Mouse (Mus musculus) kidney, adult 11 months (tissue): ENCODE measurements at regions not wholly inside any gene's neighbourhood (a gene's known extent, or its start where the extent isn't known, plus 50 kb on each side); places are given as distances from the start of the nearest gene placed in this dataset.
A peak's percentile ranks its signal among the peaks of the same experiment; 100 is the strongest.

Source experiments
- DNase-seq: peaks from one replicate; pipeline ENCODE4 v3.0.0; 2022

DNA sequence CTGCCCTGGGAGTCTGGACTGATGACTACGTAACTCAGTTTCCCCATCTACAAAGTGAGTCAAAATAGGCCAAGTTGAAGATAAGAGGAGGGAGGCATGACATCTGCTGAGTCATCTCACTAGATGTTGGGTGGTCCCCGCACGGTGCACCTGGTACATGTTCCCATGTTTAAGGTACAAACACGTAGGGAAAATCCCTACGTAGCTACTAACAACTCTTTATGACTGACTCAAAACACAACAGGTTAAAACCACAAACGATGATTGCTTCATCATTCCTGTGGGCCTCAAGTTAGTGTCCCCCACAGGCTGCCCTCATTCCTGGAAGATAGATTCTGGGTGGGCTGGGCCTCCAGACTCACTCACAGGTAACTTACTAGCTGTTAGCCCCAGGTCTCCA lies 107.7 kb downstream of the Sox9 start:
- DNase-seq, result no peak

DNA sequence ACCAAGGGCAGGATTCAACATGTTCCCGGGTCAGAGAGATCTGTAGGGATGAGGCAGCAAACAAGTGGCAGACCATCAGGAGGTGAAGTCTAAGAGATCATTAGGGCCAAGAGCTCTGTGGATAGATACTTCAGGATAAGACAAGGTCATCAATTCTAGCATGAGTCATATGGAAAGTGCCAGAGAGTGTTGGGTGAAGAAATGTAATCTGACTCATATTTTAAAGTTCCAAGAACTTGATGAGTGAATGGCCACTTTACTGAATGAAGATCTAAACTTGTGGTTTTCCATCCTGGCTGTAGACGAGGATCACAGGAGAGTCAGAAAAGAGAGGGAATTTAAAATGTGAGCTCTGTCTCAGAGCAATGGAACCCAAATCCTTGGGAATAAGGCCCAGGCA lies 115.6 kb downstream of the Sox9 start:
- DNase-seq, result no peak

DNA sequence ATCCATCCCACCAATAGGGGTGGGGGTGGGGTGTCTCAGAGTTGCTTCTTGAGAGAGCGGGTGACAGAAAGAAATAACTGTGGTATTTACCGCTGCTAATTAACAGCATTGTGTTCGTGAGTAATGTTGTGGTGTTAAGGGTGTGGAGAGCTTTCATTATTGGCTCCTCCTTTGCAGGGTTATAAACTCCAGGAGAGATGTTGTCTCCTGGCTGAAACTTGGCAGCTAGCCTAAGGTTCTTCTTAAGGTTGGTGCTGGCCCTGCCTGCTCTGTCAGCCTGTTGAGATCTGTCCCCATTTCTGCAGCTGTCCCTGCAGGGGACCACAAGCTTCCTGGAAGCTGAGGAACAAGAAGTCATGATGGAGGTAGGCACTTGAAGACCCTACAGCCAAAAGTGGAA lies 120.6 kb downstream of the Sox9 start:
- no peak for DNase-seq

DNA sequence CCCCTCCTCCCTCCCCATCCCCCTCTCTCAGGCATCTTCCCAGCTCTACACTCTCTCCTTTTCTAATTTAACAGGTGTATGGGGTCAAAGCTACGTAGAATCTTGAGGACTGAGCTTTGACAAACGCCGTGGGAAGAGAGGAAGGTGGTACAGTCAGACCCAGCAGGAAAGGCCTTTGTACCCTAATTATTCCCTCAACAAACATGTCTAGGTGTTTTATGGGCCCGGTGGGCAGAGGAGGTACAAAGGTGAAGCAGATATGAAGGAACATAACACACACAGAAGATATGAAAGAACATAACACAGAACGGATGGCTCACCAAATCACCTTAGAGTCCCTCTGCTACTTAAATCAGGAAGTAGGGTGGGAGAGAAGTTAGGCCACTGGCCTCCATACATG lies 128.3 kb downstream of the Sox9 start:
- DNase-seq, result no peak

DNA sequence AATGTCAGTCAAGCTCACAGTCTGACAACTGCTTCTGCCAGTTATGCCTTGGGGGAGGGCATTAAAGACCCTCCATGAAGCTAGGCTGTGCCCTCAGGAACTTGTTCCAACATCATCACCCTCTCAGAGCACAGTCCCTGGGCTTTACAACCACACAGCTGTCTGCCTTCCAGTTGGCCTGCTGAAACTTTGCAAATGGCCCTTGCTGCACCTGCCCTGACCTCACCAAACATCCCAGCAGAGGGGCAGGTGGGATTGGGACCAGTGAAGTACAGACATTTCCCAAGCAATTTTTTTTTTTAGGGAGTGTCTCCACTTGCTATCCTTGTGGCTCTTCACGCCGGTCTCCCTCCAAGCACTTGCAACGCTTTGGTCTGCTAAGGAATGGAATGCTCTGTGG lies 130.9 kb downstream of the Sox9 start:
- no peak for DNase-seq

DNA sequence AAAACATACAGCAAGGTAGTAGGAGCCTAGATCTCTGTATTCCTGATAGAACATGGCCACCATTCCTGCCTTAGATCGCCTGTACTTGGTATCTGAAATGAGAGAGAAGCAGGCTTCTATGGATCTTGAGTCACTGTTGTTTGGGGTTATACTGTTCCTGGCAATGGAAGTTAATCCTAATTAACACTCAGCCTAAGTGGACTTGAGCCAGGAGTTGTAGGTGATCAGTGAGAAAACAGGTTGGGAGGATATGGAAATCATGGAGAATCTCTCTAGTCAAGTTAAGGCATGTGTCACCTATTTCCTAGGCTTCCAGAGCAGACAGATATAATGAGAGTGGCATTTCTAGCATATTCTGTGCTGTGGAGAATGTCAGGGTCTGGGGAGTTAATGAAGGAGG lies 134.9 kb downstream of the Sox9 start:
- no peak for DNase-seq

DNA sequence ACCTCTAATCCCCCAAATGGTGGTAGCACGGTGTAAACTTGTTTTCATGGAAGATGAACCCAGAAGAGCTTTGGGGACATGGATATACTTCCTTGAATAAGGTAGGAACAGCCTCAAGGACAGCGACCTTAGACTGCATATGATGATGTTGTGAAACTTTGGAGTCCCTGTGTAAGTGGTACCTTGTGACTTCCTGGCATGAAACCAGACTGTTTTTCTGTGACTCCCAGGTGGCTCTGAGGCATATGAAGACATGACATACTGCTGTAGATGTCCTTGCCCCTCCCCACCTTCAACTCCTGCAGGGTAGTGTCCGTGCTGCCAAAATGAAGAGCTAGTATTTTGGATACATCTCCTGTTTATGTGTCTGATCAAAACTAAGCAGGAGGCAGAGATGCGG lies 138.1 kb downstream of the Sox9 start:
- no peak for DNase-seq

DNA sequence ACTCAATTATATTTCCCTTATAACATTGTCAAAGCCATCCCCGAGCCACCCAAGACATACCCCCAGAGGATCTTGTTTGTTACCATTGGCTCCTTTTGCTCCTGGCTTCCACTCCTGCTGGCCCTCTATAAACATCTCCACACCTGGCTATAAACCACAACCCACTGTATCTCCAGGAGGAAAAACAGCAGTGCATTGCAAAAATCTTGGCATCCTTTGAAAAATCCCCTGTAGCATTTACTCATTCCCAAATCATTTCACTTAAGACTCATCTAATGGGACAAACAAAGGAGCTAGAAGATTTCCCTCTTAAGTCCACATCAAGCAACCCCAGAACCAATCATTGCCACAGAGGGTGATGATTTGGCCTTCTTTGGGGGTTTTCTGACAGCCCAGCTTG lies 142.6 kb downstream of the Sox9 start:
- DNase-seq, result no peak

DNA sequence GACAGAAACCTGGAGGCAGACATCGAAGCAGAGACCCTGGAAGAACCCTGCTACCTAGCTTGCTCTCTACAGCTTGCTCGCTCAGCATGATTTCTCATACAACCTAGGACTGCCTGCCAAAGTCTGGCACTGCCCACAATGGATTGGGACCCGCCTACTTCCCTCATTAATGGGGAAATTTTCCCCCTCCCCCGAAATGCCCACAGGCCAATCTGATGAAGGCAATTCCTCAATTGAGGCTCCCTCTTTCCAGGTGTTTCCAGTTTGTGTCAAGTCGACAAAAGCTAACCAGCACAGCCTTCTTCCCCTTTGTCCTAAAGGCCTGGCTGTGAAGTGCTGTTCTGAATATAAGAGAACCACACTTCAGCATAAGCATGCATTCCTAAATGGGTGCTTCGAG lies 143.1 kb downstream of the Sox9 start:
- no peak for DNase-seq

DNA sequence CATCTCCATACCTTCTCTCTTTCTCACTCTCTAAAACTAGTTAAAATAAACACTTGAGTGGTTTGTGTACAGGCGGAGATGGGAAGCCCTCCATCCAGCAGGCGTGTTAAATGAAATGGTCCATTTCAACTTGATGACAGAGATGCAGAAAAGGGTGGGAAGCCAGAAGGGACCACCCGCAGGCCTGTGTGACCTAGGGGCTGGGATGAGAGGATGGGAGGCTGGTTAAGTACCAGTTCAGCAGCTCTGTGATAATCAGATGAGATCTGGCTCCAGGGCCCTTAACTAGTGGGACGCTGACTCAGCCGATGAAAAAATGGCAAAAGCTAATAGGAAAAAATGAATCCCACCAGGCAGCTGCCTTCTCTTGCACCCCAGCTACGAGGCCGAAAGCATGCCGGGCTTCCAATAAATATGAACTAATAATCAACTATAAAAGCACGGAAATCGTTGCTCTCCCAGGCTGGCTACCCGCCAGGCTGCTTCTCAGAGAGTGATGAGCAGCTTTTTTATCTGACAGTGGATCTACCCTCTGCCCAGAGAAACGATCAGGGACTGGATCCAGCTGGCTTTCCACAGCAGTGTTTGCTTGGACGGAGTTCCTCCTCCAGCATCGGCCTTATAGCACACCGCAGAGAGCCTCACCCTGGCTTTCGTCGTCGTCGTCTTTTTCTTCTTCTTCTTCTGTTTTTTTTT lies 144.5 kb downstream of the Sox9 start:
- DNase-seq, result peak; percentile 6

DNA sequence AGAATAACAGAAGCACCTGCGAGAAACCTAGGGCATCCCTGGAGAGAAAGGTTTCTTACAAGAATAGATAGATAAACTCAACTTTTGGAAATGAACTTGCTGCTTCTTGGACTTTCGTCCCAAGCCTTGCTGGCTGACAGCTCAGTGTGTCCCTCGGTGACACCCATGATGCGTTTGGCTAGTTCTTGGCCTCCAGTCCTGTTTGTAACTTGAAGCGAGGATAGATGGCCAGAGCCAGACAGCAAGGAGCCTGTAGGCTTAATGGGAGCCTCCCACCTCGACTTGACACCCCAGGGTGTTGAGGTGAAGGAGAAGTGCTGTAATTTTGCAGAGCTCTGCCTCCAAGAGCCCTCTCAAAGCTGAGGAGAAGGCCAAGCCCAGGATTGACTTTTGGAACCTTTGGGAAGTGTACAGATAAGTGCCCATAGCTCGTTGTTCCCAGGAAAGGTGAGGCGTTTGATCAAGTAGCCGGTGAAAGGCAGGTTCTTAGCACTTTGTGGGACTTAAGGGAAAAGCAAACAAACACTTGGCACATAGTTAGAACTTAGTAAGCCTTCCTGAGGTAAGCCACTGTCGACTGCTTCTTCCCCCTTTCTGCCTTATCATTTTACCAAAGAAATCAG lies 148.3 kb downstream of the Sox9 start:
- DNase-seq, result no peak

DNA sequence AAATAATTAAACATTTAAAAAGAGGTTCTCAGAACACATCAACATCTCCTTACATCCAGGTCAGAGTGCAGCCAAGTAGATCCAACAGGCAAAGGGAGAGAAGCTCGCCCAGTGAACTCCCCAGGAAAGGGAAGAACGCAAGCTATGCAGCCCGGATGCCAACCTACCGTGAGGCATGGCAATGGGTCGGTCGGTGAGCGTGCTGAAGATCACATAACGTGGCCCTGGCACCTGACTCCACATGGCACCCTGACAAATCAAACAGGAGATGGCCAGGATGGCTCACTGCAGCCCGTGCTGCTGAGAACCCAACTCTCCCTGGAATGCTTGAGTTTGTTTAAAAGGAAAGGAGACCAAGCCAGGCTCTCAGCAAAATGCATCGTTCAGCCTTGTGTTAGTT lies 156.0 kb downstream of the Sox9 start:
- peak; percentile 4 for DNase-seq

DNA sequence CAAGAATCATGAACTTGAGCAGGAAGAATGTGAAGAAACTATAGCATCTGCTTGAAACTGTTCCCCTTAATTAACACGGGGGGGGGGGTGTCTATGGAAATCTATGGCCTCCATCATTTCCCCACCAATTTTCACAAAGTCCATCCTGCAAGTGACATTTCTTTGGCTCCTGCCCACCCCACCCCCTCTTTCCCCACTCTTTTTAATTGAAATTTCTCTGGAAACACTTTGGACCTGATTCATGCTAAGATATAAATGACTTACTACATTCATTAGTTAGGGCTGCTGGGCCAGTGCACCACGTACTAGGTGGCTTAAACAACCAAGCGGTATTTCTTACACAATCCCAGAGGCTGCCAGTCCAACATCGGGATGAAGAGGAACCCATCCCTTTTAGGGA lies 169.4 kb downstream of the Sox9 start:
- no peak for DNase-seq

DNA sequence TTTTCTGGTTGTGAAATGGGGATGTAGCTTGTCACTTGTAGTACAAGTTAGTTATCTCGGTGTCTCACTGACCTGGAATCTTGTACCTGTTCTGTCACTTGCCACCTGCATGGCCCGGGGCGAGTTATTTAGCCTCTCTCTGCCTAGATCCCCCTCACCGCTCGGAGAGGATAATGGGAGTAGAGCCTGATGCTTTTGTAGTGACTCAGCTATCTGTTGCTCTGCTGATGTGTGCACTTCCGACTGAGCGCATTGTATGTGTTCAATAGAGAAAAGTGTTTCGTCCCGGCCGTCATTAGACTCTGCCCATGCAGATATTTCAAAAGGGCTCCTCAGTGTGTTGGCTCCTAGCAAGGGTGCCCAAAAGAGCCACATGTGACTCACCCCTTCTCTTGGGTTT lies 170.3 kb downstream of the Sox9 start:
- DNase-seq, result no peak

DNA sequence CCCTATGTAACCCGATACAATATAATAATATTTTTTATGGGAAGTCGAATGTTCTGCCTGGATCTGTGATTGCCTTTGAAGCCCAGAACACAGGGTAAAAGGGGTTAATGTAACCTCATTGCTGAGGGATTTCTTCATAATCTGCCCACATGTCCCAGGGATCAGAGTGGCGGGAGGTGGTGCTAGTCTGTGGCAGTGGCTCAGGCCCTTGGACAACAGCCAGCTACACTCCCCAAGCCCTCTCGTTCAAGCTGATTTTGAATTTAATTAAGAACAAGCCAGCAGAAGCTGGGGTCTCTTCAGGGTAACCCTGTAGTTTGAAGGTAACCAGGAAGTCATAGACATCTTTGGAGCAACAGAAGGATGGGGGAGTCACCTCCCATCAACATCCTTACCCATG lies 171.5 kb downstream of the Sox9 start:
- DNase-seq, result no peak

DNA sequence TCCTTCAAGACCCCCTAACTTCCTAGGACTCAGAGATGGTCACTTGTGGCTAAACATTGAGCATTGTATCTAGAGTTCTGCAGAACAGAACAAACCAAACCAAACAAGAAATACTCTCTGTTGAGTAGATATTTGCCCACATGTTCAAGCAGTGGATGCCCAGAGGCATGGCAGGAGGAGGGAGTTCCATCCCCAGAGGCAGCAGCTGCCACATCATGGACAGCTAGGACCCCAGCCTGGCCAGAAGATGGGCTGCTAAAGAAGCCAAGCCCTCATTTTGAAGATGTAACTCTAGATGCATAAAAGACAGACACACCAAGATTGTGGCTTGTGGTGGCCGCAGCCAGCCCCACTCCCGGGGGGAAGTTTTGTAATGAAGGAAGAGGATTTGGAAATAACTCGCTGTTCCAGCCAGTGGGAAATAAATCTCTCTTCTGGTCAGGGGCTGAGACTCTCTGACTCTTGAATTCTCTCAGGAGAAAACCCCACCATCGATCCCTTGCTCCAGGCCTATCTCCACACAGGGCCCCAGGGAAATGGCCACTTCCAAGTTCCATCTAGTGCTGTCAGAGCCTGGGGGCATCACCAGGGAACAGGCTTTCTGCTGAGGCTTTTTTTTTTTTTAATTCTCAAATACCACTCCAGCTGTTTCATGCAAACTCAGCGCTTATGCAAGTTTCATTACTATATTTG lies 174.9 kb downstream of the Sox9 start:
- no peak for DNase-seq

DNA sequence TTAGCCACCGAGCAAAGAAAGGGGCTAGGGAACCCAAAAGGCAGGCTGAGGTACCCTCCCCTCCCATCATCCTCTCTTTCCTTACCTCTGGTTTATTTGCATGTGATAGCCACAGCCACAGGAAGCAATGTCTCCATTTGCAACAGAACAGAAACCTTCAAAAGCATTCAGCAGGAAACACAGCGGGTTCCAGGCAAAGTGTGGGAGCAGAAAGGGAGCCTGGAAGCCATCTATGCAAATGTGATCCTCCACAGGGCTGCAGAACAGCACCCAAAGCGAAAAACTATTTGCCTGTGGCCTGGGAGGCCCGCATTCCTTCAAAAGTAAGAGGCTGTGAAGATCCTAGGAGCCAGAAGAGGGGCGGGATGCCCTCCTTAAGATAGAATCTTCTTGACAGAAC lies 177.6 kb downstream of the Sox9 start:
- no peak for DNase-seq

DNA sequence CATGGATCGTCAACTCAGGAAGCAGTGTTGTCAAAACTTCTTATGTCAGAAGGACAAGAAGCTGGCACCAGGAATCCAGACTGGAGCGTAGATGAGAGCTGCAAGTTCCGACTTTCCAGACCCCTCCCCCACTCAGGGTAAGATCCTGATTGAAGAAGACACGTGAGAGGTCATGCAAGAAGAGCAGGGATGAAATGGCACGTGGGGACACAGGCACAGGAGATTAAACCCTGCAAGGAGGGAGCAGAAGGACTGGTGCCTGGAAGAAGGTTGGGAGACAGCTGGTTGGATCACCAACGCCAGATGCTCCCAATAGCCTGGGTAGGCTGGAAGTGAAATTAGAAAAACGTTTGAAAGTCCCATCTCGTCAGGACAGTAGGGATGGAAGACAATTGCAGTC lies 191.3 kb downstream of the Sox9 start:
- DNase-seq, result no peak

DNA sequence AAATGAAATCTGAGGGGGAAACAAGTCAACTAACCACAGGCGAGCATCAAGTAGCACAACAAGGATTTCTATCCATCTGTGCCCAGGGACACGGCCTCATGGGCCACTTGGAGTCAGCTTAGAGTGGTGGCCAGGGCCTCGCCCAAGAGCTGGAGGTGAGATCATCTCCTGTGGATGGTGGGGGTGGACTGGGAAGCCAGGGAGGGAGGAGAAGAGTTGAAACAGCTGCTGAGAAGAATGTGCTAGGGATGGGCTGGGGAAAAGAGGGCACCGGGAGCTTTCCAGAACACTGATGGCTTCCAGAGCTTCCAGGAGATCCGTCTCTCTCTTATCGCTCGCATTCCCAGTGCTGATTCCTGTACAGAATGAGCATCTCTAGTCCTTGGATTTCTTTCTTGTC lies 192.9 kb downstream of the Sox9 start:
- no peak for DNase-seq

DNA sequence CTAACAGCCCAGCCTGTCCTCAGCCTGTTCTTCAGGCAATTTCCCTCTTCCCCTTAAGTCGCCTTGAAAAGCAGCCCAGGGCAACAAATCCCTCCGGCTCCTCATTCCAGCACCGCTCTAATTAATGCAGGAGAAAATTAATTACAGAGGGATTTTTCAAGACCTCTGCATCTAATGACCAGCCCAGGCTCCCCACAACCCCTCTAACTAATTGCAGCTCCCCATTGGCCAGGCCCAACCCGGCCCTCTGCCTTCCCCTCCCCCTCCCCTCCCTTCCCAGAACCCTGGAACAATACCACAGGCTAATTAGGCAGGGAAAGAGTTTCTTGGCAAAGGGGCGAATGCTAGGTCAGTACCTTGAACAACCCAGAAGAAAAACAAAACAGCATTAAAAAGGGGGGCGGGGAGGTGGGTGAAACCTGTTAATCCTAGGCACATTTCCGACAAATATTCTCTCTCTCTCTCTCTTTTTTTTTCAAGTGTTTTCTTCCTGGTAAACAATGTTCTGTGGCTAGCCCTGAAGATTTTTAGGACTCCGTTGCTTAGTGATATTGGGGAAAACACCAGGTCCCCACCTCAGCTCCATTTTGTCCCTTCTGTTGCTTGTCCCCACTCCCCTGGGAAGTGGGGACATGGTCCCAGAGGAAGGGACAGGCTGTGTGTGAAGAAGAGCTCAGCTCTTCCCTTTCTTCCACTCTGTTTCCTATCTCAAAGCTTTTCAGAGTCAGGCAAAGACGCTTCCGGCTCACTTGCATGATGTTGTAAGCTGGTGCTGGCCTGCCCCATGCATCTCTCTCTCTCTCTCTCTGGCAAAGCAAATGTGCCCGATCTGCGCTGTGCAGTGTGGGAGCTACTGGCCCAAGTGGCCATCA lies 195.1 kb downstream of the Sox9 start:
- DNase-seq, result no peak

DNA sequence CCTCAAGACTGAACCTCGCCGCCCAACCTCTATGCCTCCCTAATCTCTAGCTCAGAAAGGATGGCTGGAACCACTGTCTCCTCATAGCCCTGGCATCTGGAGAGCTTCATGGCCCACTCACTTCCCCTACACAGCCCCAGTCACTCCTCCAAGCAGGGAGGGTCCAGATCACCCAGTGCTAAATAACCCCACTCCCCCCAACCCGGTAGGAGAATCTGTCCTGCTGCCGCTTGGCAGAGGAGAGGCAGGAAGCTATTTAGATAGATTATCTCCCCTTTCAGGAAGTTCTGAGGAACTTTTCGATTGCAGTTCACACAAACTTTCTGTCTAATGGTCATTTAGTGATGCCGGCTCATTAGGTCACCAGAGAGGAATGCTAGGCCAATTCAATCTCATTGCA lies 196.9 kb downstream of the Sox9 start:
- no peak for DNase-seq

DNA sequence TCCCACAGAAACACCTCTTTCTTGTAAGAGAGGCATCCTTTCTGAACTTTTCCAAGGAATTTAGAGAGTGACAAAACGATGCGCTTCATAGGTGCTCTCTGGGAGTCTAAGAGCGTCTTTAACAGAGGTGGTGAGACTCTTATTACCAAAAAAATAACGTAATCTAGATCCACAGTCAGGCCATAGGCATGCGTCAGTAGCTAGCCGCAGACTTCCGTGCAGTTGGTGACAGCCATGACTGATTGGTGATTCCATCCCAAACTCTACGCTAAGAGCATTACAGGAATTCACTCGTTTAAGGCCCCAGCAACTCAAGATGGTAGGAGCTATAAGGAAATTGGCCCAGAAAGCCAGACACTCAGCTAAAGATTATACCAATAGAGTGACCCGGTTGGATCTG lies 197.4 kb downstream of the Sox9 start:
- DNase-seq, result no peak

DNA sequence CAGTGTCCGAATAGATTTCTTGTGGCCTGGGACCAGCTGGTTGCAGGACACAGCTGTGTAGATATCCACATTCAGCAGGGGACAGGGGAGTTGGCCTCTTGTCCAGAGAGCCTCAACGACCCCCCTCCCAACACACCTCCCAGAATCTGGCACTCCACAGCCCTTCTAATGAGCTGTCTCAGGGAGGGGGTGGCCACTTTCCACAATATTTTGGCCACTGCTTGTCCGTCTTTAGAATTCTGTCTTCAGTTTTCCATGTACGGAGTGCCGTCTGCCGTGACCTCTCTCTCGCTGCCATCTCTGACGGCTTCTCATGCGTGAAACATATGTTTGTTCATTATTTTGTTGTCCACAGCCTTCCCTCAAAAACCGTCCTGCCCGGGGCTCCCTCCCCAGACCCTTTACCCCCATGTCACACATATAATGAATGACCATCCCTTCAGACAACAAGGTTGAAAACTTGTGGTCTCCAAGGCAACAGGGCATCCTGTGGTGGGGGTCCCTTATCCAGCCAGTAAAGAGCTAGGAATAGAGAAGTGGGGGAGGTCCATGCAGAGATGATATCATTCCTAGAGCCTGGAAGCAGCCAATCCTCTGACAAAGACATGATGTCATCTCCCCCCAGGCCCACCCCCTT lies 200.3 kb downstream of the Sox9 start:
- no peak for DNase-seq
